Mouse (Mus musculus): ENCODE data around the gene Tmem119. TPM values are rescaled to one million over a fixed set of nuclear protein-coding genes. Genes with fewer than 3 reads are reported as not detected.
A peak's percentile ranks its signal among the peaks of the same experiment; 100 is the strongest.

Tmem119 gene
- polyA plus RNA-seq, 1 experiment, result 62.0 TPM

- TF ChIP-seq TCF12 (IDR thresholded peaks at IDR 0.05; ENCODE audit: insufficient read depth, poor library complexity, severe bottlenecking) (peak; percentile 22), MYOG (IDR thresholded peaks at IDR 0.05; ENCODE audit: control insufficient read depth in 1 of 3, insufficient read depth in 1 of 3, insufficient read length in 2 of 3, low read depth in 2 of 3) (peak; percentile 25 to 71 (median 43)), USF1 (IDR thresholded peaks at IDR 0.05; ENCODE audit: low read depth) (no peak), CEBPB (IDR thresholded peaks at IDR 0.05; ENCODE audit: insufficient read depth, poor library complexity, severe bottlenecking) (peak; percentile 37; the same call in 1 of the 2 replicates), E2F4 (IDR thresholded peaks at IDR 0.05; ENCODE audit: insufficient read depth) (no peak), MYOD1 (IDR thresholded peaks at IDR 0.05; ENCODE audit: control insufficient read depth in 1 of 3, insufficient read length in 2 of 3, low read depth in 2 of 3) (peak; percentile 83 to 87 (median 85)), TCF3 (IDR thresholded peaks at IDR 0.05; ENCODE audit: insufficient read length, low read depth) (no peak), SRF (IDR thresholded peaks at IDR 0.05; ENCODE audit: control insufficient read depth, insufficient read length, low read depth) (no peak)
- H3ac ChIP-seq (ENCODE audit: control insufficient read depth, insufficient read length), result no peak overlapping the region
- peaks cover 5% of the 10 kb centered on the region for H3K79me2 ChIP-seq (ENCODE audit: control insufficient read depth, insufficient read depth)
- H3K36me3 ChIP-seq (ENCODE audit: control insufficient read depth, insufficient read depth), result no peaks in the 10 kb centered on the region
- H3K4me2 ChIP-seq (ENCODE audit: low read depth), result peak overlapping the region; percentile 79
- H3K27me3 ChIP-seq (ENCODE audit: control insufficient read depth, insufficient read depth, insufficient read length), result no peaks in the 10 kb centered on the region
- H3K4me3 ChIP-seq, result peak overlapping the region; percentile 34
Measured at GRCm38 (mm10) chr5:113798525-113798924, 1.8 kb downstream of the Tmem119 start.

GRCm38 (mm10) chr5:113797149-113797882 lies 3.0 kb downstream of the Tmem119 start:
- H3K79me2 ChIP-seq (ENCODE audit: control insufficient read depth, insufficient read depth), result peaks cover 5% of the 10 kb centered on the region
- no peak overlapping the region for H3ac ChIP-seq (ENCODE audit: control insufficient read depth, insufficient read length)
- H3K36me3 ChIP-seq (ENCODE audit: control insufficient read depth, insufficient read depth), result no peaks in the 10 kb centered on the region
- H3K4me3 ChIP-seq, result peak overlapping the region; percentile 34
- TF ChIP-seq MYOG (IDR thresholded peaks at IDR 0.05; ENCODE audit: control insufficient read depth in 1 of 3, insufficient read depth in 1 of 3, insufficient read length in 2 of 3, low read depth in 2 of 3) (no peak), USF1 (IDR thresholded peaks at IDR 0.05; ENCODE audit: low read depth) (no peak), TCF3 (IDR thresholded peaks at IDR 0.05; ENCODE audit: insufficient read length, low read depth) (no peak), REST (IDR thresholded peaks at IDR 0.05; ENCODE audit: insufficient read depth, insufficient read length) (no peak), TCF12 (IDR thresholded peaks at IDR 0.05; ENCODE audit: insufficient read depth, poor library complexity, severe bottlenecking) (no peak), CEBPB (IDR thresholded peaks at IDR 0.05; ENCODE audit: insufficient read depth, poor library complexity, severe bottlenecking) (no peak), E2F4 (IDR thresholded peaks at IDR 0.05; ENCODE audit: insufficient read depth) (no peak), SRF (IDR thresholded peaks at IDR 0.05; ENCODE audit: control insufficient read depth, insufficient read length, low read depth) (no peak), MYOD1 (IDR thresholded peaks at IDR 0.05; ENCODE audit: control insufficient read depth in 1 of 3, insufficient read length in 2 of 3, low read depth in 2 of 3) (no peak)
- peak overlapping the region; percentile 79 for H3K4me2 ChIP-seq (ENCODE audit: low read depth)
- no peaks in the 10 kb centered on the region for H3K27me3 ChIP-seq (ENCODE audit: control insufficient read depth, insufficient read depth, insufficient read length)

GRCm38 (mm10) chr5:113796401-113797148 lies 3.7 kb downstream of the Tmem119 start:
- TF ChIP-seq MYOD1 (IDR thresholded peaks at IDR 0.05; ENCODE audit: control insufficient read depth in 1 of 3, insufficient read length in 2 of 3, low read depth in 2 of 3) (no peak), MYOG (IDR thresholded peaks at IDR 0.05; ENCODE audit: control insufficient read depth in 1 of 3, insufficient read depth in 1 of 3, insufficient read length in 2 of 3, low read depth in 2 of 3) (no peak), POLR2AphosphoS2 (IDR thresholded peaks at IDR 0.05; ENCODE audit: insufficient read length, low read depth) (no peak), USF1 (IDR thresholded peaks at IDR 0.05; ENCODE audit: low read depth) (no peak), MAX (IDR thresholded peaks at IDR 0.05; ENCODE audit: low read depth) (no peak), E2F4 (IDR thresholded peaks at IDR 0.05; ENCODE audit: insufficient read depth) (no peak), TCF3 (IDR thresholded peaks at IDR 0.05; ENCODE audit: insufficient read length, low read depth) (no peak)
- H3ac ChIP-seq (ENCODE audit: control insufficient read depth, insufficient read length), result no peak overlapping the region
- peak overlapping the region; percentile 79 for H3K4me2 ChIP-seq (ENCODE audit: low read depth)
- H3K36me3 ChIP-seq (ENCODE audit: control insufficient read depth, insufficient read depth), result no peaks in the 10 kb centered on the region
- H3K27me3 ChIP-seq (ENCODE audit: control insufficient read depth, insufficient read depth, insufficient read length), result no peaks in the 10 kb centered on the region
- no peak overlapping the region for H3K4me3 ChIP-seq
- peaks cover 5% of the 10 kb centered on the region for H3K79me2 ChIP-seq (ENCODE audit: control insufficient read depth, insufficient read depth)

GRCm38 (mm10) chr5:113791197-113792095 lies 8.9 kb downstream of the Tmem119 start:
- no peak overlapping the region for H3K4me2 ChIP-seq (ENCODE audit: low read depth)

More at GRCm38 (mm10) chr5:113791197-113792095, 8.9 kb downstream of the Tmem119 start:
- H3K79me2 ChIP-seq (ENCODE audit: control insufficient read depth, insufficient read depth), result no peaks in the 10 kb centered on the region
- TF ChIP-seq POLR2AphosphoS2 (IDR thresholded peaks at IDR 0.05; ENCODE audit: insufficient read length, low read depth) (peak; percentile 81), MAX (IDR thresholded peaks at IDR 0.05; ENCODE audit: low read depth) (no peak), SRF (IDR thresholded peaks at IDR 0.05; ENCODE audit: control insufficient read depth, insufficient read length, low read depth) (no peak), TCF3 (IDR thresholded peaks at IDR 0.05; ENCODE audit: insufficient read length, low read depth) (no peak), MYOD1 (IDR thresholded peaks at IDR 0.05; ENCODE audit: control insufficient read depth in 1 of 3, insufficient read length in 2 of 3, low read depth in 2 of 3) (peak in 1 of 3 experiments; percentile 33), REST (IDR thresholded peaks at IDR 0.05; ENCODE audit: insufficient read depth, insufficient read length) (no peak), CEBPB (IDR thresholded peaks at IDR 0.05; ENCODE audit: insufficient read depth, poor library complexity, severe bottlenecking) (no peak), POLR2A (IDR thresholded peaks at IDR 0.05; ENCODE audit: insufficient read length, low read depth) (peak; percentile 17), MYOG (IDR thresholded peaks at IDR 0.05; ENCODE audit: control insufficient read depth in 1 of 3, insufficient read depth in 1 of 3, insufficient read length in 2 of 3, low read depth in 2 of 3) (peak in 1 of 3 experiments; percentile 38), TCF12 (IDR thresholded peaks at IDR 0.05; ENCODE audit: insufficient read depth, poor library complexity, severe bottlenecking) (no peak), E2F4 (IDR thresholded peaks at IDR 0.05; ENCODE audit: insufficient read depth) (no peak), USF1 (IDR thresholded peaks at IDR 0.05; ENCODE audit: low read depth) (no peak)
- no peaks in the 10 kb centered on the region for H3K36me3 ChIP-seq (ENCODE audit: control insufficient read depth, insufficient read depth)
- no peak overlapping the region for H3ac ChIP-seq (ENCODE audit: control insufficient read depth, insufficient read length)
- H3K27me3 ChIP-seq (ENCODE audit: control insufficient read depth, insufficient read depth, insufficient read length), result no peaks in the 10 kb centered on the region
- H3K4me3 ChIP-seq, result no peak overlapping the region
